Mouse (Mus musculus): Measurements from ENCODE around the gene Tmco4. TPM values are rescaled to one million over a fixed set of nuclear protein-coding genes. Genes with fewer than 3 reads are reported as not detected.

The Tmco4 gene
- polyA plus RNA-seq, 1 experiment = 3.4 TPM

- H3K27ac ChIP-seq (ENCODE audit: control insufficient read depth, insufficient read depth, low read depth, low read length) = no peak overlapping the region
- no peak overlapping the region for H3K4me3 ChIP-seq (ENCODE audit: control insufficient read depth, low read depth, low read length)
- no peaks in the 10 kb centered on the region for H3K36me3 ChIP-seq (ENCODE audit: control insufficient read depth, insufficient read depth, low read length)
- H3K27me3 ChIP-seq (ENCODE audit: control insufficient read depth, insufficient read depth, low read length) = no peaks in the 10 kb centered on the region
- H3K4me1 ChIP-seq (ENCODE audit: control insufficient read depth, insufficient read depth, low read length) = peaks cover 2% of the 10 kb centered on the region; the same call in 1 of the 2 replicates
- no peak for TF ChIP-seq POLR2A (IDR thresholded peaks at IDR 0.05; ENCODE audit: control insufficient read depth, low read depth, low read length)
- TF ChIP-seq CTCF (IDR thresholded peaks at IDR 0.05; ENCODE audit: control insufficient read depth, insufficient read depth, insufficient replicate concordance, low read depth, low read length) = no peak
Measured at GRCm38 (mm10) chr4:139068287-139068686, 95.6 kb downstream of the Tmco4 start.

DNA sequence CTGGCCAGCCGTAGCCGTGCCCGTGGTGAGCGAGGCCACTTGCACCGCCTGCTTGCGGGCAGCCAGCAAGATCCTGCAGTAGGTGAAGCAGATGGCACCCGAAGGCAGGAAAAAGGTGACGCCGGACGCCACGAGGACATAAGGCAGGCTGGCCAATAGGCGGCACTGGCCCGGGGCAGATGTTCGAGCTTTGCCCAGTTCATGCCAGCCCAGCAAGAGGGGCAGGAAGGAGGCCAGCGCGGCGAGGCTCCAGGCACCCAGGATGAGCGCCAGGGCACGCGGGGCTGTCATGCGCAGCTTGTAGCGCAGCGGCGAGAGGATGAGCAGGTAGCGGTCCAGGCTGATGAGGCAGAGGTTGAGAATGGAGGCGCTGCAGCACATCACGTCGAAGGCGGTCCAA, 101.4 kb downstream of the Tmco4 start:
- Histone ChIP-seq H3K4me1 (ENCODE audit: control insufficient read depth, insufficient read depth, low read length) (peaks cover 10% of the 10 kb centered on the region), H3K27me3 (ENCODE audit: control insufficient read depth, insufficient read depth, low read length) (no peaks in the 10 kb centered on the region), H3K36me3 (ENCODE audit: control insufficient read depth, insufficient read depth, low read length) (no peaks in the 10 kb centered on the region), H3K27ac (ENCODE audit: control insufficient read depth, insufficient read depth, low read depth, low read length) (no peak overlapping the region), H3K4me3 (ENCODE audit: control insufficient read depth, low read depth, low read length) (no peak overlapping the region)
- TF ChIP-seq POLR2A (IDR thresholded peaks at IDR 0.05; ENCODE audit: control insufficient read depth, low read depth, low read length) (no peak), CTCF (IDR thresholded peaks at IDR 0.05; ENCODE audit: control insufficient read depth, insufficient read depth, insufficient replicate concordance, low read depth, low read length) (no peak)

GRCm38 (mm10) chr4:139075041-139075711, 102.5 kb downstream of the Tmco4 start, which contains the start of gene Htr6:
TSS of gene Htr6 (minus strand) at chr4:139075570.
- no peaks in the 10 kb centered on the region for H3K36me3 ChIP-seq (ENCODE audit: control insufficient read depth, insufficient read depth, low read length)
- no peak within 1 kb of the TSS for H3K27ac ChIP-seq (ENCODE audit: control insufficient read depth, insufficient read depth, low read depth, low read length)
- H3K4me1 ChIP-seq (ENCODE audit: control insufficient read depth, insufficient read depth, low read length) = peaks cover 10% of the 10 kb centered on the region
- no peak for TF ChIP-seq CTCF (IDR thresholded peaks at IDR 0.05; ENCODE audit: control insufficient read depth, insufficient read depth, insufficient replicate concordance, low read depth, low read length)
- no peak for TF ChIP-seq POLR2A (IDR thresholded peaks at IDR 0.05; ENCODE audit: control insufficient read depth, low read depth, low read length)
- H3K4me3 ChIP-seq (ENCODE audit: control insufficient read depth, low read depth, low read length) = peak within 1 kb of the TSS; percentile 55
- H3K27me3 ChIP-seq (ENCODE audit: control insufficient read depth, insufficient read depth, low read length) = no peaks in the 10 kb centered on the region

- H3K27me3 ChIP-seq (ENCODE audit: control insufficient read depth, insufficient read depth, low read length) = no peaks in the 10 kb centered on the region
- no peak overlapping the region for H3K27ac ChIP-seq (ENCODE audit: control insufficient read depth, insufficient read depth, low read depth, low read length)
- no peak for TF ChIP-seq POLR2A (IDR thresholded peaks at IDR 0.05; ENCODE audit: control insufficient read depth, low read depth, low read length)
- TF ChIP-seq CTCF (IDR thresholded peaks at IDR 0.05; ENCODE audit: control insufficient read depth, insufficient read depth, insufficient replicate concordance, low read depth, low read length) = no peak
- H3K4me3 ChIP-seq (ENCODE audit: control insufficient read depth, low read depth, low read length) = no peak overlapping the region
- H3K36me3 ChIP-seq (ENCODE audit: control insufficient read depth, insufficient read depth, low read length) = no peaks in the 10 kb centered on the region
- H3K4me1 ChIP-seq (ENCODE audit: control insufficient read depth, insufficient read depth, low read length) = peaks cover 10% of the 10 kb centered on the region
Measured at GRCm38 (mm10) chr4:139075915-139076314, 103.2 kb downstream of the Tmco4 start.

- no peak overlapping the region for H3K27ac ChIP-seq (ENCODE audit: control insufficient read depth, insufficient read depth, low read depth, low read length)
- no peak overlapping the region for H3K4me3 ChIP-seq (ENCODE audit: control insufficient read depth, low read depth, low read length)
- no peaks in the 10 kb centered on the region for H3K27me3 ChIP-seq (ENCODE audit: control insufficient read depth, insufficient read depth, low read length)
- H3K36me3 ChIP-seq (ENCODE audit: control insufficient read depth, insufficient read depth, low read length) = no peaks in the 10 kb centered on the region
- TF ChIP-seq POLR2A (IDR thresholded peaks at IDR 0.05; ENCODE audit: control insufficient read depth, low read depth, low read length) = no peak
- TF ChIP-seq CTCF (IDR thresholded peaks at IDR 0.05; ENCODE audit: control insufficient read depth, insufficient read depth, insufficient replicate concordance, low read depth, low read length) = no peak
- peaks cover 16% of the 10 kb centered on the region for H3K4me1 ChIP-seq (ENCODE audit: control insufficient read depth, insufficient read depth, low read length)
Measured at GRCm38 (mm10) chr4:139078313-139078712, 105.6 kb downstream of the Tmco4 start.

DNA sequence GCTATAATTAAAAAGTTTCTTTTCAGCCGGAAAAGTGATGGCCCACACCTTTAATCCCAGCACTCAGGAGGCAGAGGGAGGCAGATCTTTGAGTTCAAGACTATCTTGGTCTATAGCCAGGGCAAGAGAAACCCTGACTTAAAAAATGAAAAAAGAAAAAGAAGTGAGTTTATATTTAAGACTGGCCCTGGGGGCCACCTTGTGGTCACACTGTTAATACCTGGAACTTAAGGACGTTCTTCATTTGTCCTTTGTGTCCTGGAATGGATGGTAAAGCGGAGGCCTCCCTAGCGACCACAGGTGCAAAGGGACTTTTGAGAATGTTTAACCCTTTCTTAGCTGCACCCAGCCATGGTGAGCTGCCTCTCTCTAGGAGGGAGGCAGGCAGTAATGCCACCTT, 106.0 kb downstream of the Tmco4 start:
- peaks cover 17% of the 10 kb centered on the region for H3K4me1 ChIP-seq (ENCODE audit: control insufficient read depth, insufficient read depth, low read length)
- no peak overlapping the region for H3K4me3 ChIP-seq (ENCODE audit: control insufficient read depth, low read depth, low read length)
- no peak overlapping the region for H3K27ac ChIP-seq (ENCODE audit: control insufficient read depth, insufficient read depth, low read depth, low read length)
- no peaks in the 10 kb centered on the region for H3K36me3 ChIP-seq (ENCODE audit: control insufficient read depth, insufficient read depth, low read length)
- H3K27me3 ChIP-seq (ENCODE audit: control insufficient read depth, insufficient read depth, low read length) = no peaks in the 10 kb centered on the region
- no peak for TF ChIP-seq POLR2A (IDR thresholded peaks at IDR 0.05; ENCODE audit: control insufficient read depth, low read depth, low read length)
- TF ChIP-seq CTCF (IDR thresholded peaks at IDR 0.05; ENCODE audit: control insufficient read depth, insufficient read depth, insufficient replicate concordance, low read depth, low read length) = no peak

DNA sequence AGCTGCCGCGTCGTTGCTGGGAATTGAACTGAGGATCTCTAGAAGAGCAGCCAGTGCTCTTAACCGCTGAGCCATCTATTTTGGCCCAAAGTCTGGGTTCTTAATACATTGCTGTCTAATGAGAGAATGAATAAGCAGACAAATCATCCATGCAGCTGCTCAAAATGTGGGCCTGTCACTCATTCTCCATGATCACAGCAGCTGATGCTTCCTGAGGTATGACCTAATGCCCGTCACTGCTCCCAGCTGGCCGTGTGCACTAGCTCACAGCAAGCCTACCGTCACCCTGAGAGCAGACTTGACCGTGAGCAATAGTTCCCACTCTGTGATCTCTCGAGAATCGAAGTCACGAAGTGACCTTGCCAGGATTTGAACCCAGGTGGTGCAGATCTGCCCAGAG, 106.8 kb downstream of the Tmco4 start:
- Histone ChIP-seq H3K4me3 (ENCODE audit: control insufficient read depth, low read depth, low read length) (no peak overlapping the region), H3K27ac (ENCODE audit: control insufficient read depth, insufficient read depth, low read depth, low read length) (no peak overlapping the region), H3K27me3 (ENCODE audit: control insufficient read depth, insufficient read depth, low read length) (no peaks in the 10 kb centered on the region), H3K4me1 (ENCODE audit: control insufficient read depth, insufficient read depth, low read length) (peaks cover 16% of the 10 kb centered on the region), H3K36me3 (ENCODE audit: control insufficient read depth, insufficient read depth, low read length) (no peaks in the 10 kb centered on the region)
- TF ChIP-seq POLR2A (IDR thresholded peaks at IDR 0.05; ENCODE audit: control insufficient read depth, low read depth, low read length) (no peak), CTCF (IDR thresholded peaks at IDR 0.05; ENCODE audit: control insufficient read depth, insufficient read depth, insufficient replicate concordance, low read depth, low read length) (no peak)

Data from testis, adult 2 months (tissue).